Mouse (Mus musculus) brain, embryonic 18.5 days (tissue): ENCODE results near the gene Ap3s2.

Source experiments
- DNase-seq: peaks from one replicate; pipeline ENCODE4 v3.0.0-alpha.2; 2012; ENCODE audit warnings: low read depth, low spot score

The Ap3s2 gene

DNA sequence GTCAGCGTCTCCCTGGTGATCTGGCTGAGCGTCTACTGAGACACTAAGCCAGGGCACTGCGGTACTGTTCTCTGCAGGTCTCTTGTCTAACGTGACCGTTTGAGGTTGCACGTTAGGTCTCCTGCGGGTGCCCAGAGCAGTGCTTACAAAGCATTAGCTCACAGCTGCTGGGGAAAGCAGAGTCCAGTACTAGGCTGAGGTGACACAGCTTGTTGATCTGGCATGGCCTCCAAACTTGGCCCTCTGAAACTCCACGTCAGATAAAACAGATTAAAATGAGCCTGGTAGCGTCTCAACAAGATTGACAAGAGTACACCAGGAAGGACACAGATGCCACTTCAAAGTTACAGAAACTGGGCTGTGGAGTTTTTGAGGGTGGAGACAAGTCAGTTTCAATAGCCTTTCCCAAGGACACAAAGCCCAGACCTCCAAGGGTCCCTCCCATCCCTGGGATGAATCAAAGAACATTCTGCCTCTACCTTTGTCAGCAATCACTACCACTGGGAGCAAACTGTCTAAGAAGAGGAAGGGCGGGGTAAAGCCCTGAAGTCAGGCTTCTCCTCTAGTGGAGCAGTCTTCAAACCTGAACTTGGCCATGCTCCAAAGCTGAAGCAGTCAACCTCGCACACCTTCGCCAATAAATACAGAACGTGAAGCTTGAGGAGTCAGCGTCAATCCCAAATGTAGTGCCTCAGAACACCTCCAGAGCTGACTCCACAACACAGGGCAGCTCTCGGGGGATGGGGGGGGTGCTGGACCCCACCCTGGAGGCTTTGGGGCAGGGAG is 29.8 kb downstream of the Ap3s2 start:
- DNase-seq = no peak

DNA sequence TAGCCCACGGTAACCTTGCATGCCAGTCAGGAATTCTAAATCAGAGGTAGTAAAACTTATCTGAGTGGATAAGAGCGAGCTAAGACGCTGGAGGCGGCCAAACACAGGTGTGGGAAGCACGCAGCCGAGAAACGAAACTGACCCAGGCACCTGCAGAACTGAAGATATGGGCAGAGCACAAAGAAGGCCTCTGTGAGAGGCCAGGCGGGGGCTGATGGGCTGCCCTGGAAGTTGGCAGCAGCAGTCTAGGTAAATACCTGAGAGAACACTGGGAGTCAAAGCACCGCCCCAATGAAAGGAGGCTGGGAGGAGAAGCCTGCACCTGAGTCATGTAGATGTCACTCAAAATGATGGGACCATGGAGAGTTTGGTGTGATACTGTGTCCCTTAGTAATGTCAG is 31.8 kb downstream of the Ap3s2 start:
- no peak for DNase-seq

DNA sequence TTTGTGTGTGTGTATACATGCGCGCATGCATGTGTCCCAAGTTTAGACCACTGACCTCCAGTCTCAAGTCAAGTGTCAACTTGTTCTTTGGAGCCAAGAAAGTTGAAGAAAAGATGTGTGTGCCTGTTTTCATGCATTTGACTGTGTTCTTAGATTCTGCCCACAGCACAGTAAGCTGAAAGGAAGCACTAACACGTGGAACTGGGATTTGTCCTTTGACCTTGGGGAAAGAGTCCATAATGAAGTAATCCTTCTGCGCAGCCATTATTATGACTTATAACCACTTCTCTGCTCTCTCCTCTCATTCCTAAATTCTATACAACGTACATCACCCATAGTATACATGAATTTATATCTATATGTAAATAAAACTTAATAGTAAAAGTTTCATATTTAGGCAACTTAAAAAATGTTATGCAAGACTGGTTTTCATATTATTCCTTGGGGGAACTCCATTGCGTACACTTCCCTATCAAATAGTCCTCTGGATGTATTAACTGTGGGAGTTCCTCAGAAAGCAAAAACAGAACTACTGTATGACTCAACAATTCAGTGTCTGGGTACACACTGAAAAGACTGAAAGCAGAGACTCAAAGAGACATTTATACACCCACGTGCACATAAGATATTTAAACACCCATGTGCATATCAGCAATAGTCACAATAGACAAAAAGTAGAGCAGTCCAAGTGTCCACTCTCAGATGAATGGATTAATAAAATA is 36.7 kb downstream of the Ap3s2 start:
- no peak for DNase-seq

DNA sequence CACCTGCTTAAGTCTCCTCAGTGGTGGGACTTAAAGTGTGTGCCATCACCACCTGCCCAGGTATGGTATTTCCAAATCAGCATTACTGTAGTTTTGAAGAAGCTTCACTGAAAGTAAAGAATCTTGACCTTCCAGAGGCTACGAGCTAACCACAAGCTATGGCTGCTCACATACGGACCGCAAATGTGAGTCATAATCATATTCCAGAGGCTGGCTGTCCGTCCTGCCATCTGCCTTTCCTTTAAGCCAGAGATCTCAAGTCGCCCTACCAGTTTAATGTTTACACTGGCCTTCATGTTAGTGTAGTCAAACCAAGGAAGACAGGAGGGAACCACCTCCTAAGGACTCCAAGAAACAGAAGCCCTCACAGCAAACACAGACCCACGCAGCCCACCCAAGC is 38.5 kb downstream of the Ap3s2 start:
- no peak for DNase-seq

DNA sequence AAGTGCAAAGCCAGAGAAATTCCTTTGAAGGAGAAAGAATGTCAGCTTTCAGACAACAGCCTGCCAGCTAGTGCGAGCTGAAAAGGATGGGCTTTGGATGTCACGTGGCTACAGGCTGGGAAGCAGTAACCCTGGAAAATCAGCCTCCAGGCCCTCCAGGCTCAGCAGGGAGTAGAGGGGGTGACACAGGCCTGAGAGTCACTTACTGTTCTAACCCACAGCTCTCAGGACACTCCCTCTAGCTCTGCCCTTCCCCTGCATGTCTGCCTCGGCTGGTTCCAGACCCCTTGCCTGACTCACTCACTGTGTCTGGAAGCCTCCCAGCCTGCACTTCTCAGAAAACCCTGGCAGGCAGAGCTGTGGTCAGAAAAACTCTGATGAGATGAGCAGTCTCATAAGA is 39.5 kb downstream of the Ap3s2 start:
- DNase-seq = no peak

DNA sequence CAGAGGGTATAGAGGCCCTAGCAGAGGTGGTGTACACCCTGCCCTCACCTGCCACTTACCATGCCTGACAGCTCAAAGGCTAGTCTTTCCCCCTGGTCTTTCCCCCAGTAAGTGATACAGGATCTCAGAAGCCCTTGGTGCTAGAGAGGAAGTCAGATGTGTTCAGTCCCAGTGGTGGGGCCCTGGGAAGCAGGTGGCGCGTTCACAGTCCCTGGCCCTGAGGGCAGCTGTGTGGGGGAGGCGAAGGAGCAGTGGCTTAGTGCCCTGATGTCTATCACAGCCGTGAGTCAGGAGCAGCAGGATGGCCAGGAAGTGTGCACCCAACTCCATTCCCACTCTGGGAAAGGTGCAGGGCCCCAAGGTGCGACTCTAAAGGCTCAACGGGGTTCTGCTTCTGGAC is 40.4 kb downstream of the Ap3s2 start:
- no peak for DNase-seq

DNA sequence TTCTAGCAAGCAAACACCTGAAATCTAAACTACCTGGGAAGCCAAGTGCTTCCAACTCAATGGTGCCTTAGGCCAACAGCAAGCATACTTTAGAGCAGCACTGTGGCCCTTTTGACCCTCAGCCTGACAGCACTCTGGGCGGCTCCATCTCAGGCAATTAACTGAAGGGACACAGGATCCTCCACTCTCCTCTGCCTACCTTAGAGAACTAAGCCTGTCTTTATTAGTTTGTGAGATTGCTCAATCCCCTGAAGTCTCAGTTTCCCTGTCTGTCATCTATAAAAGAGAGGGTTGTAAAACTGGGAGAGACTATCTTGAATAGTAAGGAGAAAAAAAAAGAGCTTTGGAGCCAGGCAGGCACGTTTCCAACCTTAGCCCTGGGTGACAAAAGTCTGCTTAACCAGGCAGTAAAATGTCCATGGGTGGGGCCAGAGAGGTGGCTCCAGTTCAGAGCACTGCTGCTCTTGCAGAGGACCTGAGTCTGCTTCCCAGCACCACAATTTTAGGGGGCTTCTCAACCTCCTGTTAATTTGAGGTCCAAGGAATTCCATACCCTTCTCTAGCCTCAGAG is 41.9 kb downstream of the Ap3s2 start:
- no peak for DNase-seq

DNA sequence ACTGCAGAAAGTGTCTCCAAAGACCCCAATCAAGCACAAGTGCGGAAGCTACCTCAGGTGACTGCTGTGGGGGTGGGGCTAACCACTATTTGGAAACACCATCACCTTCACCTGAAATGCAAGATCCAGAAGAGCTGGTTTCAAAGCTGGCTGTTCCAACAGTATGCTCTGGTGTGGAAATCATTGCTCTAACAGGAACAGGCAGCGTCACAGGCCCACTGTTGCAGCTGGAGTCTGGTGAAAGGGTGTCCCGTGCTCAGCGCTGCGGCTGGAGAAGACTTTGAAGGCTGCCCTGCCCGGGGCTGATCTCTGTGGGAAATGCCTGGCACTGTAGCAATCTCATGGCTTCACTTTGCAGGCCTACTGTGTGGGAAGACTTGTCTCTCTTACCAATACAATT is 47.0 kb downstream of the Ap3s2 start:
- DNase-seq = no peak

DNA sequence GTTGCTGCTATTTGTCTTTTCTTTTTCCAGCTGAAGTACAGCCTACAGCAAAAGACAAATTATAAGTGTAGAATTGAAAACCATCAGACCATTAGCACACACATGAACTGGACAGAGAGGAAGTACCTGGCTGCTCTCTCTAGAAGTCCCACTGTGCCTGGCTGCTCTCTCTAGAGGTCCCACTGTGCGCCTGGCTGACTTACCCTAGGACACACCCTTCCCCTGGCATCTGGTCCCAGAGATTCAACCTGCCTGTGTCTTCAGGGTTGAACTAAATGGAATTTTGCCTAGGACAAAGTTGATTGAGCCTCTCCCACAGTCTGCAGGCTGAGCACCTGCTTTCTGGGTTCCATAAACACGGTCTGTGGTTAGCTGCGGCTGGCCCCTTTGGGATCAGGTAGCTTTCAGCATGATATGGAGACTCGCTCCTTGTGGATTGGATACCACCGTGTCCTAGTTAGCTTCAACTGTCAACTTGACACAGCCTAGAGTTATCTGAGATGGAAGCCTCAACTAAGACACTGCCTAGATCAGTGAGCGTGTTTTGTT is 48.6 kb downstream of the Ap3s2 start:
- no peak for DNase-seq

DNA sequence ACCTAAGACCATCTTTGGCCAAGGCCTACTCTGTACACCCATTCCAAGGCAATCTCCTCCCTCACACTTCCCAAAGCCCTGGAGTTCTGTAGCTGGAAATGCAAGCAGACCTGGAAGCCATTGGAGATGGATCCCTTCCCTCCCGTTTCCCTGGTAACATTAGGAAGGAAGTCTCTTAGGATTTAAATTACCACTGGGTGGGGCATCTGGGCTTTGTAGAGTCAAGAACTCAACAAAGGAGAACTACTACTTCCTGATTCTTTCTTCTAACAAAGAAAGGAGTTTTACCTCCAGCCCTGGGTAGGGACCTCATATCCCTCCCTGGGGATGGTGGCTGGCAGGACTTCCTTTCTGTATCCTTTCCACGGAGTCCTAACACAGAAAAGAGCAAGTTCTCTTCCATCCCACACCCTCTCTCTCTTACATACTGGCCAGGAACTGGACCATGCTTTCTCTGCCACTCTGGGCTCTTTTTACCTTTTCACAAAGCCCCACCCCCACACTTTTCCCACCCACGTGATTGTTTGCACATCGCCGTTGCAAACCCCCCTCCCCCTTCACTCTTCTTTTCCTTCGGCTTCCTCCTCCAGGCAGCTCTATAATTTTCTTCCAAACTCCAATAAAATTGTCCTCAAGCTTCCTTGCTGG is 51.3 kb downstream of the Ap3s2 start:
- no peak for DNase-seq

DNA sequence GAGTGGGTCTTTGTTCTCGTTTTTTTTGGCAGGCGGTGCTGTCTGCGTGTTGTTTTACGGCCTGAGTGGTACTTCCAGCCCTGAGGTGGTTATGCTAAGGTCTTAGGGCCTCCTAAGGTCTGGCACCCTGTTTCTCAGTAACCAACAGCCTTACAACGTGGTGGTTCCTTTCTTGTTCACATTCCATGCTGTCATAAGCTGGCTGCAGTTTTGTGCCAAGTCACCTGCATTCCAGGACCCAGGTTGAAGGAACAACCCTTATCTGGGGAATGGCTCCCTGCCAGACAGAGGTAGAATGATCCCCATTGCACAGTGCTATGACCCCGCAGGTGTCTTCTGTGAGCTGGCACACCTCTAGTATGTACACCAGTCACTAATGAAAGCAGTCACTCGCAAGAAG is 52.0 kb downstream of the Ap3s2 start:
- no peak for DNase-seq

DNA sequence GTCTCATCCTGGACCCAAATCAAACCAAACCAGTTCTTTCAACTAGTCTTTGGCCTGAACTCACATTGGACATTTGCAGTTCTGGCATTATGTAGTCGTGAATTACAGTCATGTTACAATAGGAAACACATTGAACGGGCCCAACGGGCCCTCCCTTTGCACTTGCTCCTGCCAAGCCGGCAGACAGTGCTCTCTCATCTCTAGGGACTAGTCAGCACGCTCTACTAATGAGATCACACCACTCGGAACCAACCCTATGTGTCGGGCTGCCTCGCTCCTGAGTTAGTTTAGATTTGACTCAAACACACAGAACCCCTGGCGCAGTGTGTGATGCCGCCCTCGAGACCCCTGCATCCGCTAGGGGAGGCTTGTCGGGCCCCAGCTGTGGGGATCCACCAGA is 52.6 kb downstream of the Ap3s2 start:
- no peak for DNase-seq

DNA sequence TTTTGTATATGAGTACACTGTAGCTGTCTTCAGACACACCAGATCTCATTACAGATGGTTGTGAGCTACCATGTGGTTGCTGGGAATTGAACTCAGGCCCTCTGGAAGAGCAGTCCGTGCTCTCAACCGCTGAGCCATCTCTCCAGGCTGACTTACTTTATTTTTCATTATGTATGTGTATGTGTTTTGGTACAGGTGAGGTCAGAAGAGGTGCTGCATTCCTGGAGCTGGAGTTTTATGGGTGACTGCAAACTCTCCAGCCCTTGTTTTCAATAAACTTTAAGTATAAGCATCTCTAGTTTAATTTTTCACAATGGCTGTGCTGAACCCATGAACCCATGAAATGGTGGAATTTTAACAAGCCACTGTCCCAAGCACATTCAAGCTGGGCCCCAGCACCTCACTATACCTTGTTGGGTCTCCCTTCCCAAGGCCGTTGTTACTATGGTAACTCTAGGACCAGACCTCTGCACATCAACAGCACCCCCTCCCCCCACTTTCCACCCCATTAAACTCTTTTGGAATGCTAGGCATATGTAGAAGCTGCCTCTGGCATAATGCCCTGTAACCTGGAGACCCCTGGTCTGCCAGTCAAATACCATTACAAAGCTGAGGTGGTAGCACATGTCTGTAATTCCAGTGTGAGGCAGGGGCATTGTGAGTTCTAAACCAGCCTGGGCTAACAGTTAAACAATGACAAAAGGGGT is 54.0 kb downstream of the Ap3s2 start:
- no peak for DNase-seq

DNA sequence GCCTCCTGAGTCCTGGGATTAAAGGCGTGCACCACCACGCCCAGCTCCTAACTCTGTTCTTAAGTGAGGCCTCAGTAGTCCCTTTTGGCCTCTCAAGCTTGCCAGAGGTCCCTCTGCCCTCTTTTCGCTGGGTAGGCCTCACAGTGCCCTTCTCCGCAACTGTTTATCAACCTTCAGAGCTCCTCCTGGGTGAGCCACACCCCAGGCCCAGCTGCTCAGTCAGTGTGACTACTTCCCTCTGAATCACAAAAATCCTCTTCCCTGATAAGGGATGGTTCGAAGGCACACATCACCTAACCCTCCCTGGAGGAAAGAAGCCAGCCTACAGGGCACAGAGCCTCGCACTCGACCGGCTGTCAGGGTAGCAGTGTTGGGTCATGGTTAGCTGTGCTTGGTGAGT is 58.7 kb downstream of the Ap3s2 start:
- DNase-seq = no peak

DNA sequence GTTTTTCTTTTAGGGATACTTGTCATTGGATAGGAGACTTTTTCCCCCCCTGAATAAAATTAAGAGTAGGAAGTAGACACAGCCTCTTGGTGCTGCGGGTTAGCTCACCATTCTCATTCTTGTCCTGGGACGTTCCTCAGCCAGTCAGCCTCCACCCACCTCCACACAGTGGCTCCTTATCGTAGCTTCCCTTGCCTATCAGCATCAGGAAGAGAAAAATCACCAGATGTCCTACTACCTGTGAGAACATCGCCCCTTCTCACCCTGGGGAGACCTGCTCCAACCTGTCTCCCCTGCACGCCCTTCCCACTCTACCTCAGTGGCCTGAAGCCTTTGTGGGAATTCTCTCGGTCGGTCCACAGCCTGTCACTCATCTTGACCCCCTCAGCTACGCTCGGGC is 59.6 kb downstream of the Ap3s2 start, which contains the start of gene Anpep:
Gene Anpep (minus strand): TSS at position 249 of the 400 bp plus-strand sequence.
- DNase-seq = no peak

DNA sequence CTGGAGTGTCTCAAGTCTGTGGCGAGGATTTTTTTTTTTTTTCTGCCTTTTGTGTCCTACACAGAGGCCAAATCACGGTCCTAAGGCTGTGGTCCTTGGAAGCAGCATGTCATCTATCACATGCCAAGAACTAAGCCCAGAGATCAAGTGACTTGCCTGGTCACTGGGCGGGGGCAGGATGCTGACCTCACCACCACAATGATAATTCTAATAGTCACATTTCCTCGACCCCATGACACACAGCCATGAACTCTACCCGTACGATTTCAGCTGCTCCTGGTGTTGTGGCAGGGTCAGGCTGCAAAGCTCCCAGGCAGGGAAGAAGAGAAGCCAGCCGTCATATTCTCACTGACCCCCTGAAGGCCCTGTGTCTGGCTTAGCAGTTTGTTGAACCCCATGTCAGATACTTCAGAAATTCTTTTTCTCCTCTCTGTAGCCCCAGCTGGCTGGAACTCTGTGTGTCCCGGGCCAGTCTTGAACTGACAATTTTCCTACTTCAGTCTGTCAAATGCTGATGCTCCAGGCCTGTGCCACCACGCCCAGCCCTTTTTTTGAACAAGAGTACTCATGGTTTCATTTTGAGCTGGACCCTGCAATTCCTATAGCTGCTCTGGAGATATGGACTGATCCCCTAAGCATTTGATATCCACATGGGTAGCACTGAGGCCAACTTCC is 61.4 kb downstream of the Ap3s2 start:
- DNase-seq = no peak

DNA sequence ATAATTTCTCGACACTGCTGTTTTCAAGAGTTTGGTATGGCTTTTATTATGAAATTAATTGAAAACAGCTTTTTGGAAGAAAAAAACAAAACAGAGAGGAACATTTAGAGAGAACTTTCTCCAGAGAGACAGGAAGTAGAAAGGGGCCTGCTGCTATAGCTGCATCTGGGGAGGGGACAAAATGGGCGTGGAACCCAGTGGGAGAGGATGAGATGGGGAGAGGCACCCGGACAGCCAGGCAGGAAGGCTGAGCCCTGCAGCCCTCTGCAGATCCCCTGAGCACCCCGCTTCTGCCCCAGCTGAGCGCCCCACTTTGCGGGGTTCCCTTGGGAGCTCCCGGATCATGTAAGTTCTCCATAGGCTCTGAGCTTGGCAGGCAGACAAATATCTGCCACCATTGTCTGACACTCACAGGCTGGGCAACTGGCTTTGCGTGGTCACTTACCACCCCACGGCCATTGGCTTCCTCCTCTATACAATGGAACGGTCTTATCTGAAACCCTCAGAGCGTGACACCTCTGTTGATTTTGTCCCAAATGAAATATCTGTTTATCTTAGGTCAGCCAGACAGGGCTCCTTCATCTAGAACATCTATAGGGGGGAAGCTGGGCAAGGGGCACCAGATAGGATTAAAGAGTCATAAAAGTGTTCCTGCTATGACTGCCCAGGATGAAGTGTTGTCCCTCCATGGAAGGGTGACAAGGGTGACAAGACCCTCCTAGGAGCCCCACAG is 62.1 kb downstream of the Ap3s2 start:
- no peak for DNase-seq

DNA sequence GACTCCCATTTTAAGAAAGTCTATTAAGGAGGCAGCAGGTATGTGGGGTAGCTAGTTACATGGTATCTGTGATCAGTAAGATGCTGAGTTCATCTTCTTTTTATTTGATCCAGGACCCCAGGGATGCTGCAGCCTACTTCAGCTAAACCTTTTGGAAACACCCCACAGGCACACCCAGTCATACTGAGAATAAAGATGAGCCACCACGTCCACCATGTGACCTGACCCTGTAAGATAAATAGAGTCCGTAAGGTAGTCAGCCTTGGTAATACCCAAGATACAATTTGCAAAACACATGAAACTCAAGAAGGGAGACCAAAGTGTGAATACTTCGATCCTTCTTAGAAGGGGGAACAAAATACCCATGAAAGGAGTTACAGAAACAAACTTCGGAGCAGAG is 64.1 kb downstream of the Ap3s2 start:
- no peak for DNase-seq

DNA sequence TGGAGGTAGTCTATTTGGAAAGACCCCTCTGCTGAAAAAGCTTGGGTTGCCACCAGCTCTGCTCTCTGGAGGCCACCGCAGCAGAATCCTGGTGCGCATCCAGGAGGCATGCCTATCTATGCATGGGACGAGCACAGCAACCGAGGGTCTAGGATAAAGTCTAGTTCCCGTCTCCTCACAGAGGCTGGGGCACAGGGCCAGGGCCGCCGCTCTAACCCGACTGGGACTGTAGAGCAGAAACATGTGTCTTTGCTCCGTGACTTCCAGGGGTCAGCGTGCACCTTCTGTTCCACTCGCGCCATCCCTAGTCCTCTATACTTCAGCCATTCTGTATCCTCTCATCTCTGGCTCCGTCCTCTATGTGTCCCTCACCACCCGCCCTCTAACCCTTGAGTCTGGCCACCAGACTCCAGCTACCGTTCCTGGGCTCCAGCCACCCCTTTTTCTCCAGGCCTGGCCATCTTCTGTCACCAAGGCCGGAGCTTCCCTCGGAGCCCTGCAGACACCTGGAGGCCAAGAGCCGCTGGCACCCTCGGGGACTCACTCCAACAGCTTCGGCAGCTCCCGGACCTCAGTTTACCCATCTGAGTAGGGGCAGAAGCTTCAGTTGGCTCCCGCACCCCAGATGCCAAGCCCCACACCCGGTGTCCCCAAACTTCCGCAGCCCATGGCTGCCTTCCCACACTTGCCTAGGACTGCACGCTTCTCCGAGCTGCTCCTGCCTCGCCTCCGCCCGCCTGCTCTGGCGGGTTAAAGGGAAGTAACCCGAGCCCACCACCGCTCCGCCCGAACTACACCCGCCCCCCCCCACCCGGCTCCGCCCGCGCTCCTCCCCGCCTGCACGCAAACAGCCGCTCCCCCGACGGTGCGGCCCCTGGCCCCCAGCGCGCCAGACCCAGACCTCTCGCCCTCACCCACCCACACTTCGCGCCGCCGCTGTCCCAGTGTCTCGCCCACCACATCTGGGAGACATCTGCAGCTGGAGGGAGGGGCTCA is 72.7 kb downstream of the Ap3s2 start:
- no peak for DNase-seq
